Mouse (Mus musculus) CD4-positive naive resting alpha-beta T cell, adult 76 days (primary cell): ENCODE measurements around the gene Slc22a23. TPM values are rescaled to one million over a fixed set of nuclear protein-coding genes. Genes with fewer than 3 reads are reported as not detected.

ENCODE experiments used
- total RNA-seq: library from RNA; stranded (reverse); gene quantifications from one replicate; pipeline ENCODE4 v1.2.4, GENCODE M21; 2023

Gene Slc22a23
- 0.50 TPM for total RNA-seq

GRCm38 (mm10) chr13:34345128-34346085 is at the start of gene Slc22a23:
TSS of gene Slc22a23 (minus strand) at chr13:34345182.

GRCm38 (mm10) chr13:34162491-34163303 is 182.3 kb downstream of the Slc22a23 start, which contains the start of gene Psmg4:
TSS of gene Psmg4 (plus strand) at chr13:34162964.

GRCm38 (mm10) chr13:34130226-34130731 is 214.7 kb downstream of the Slc22a23 start, which contains the start of gene Tubb2b:
TSS of gene Tubb2b (minus strand) at chr13:34130466.

Other genes with a start within 250 kb of the Slc22a23 start
- 3.5 TPM for gene Tubb2b, start 214.7 kb downstream of the Slc22a23 start, total RNA-seq
- gene Psmg4, start 182.2 kb downstream of the Slc22a23 start, total RNA-seq = 36.6 TPM